Mouse (Mus musculus) layer of hippocampus, adult 9-10 months (tissue): ENCODE data around the gene Sept11.

ENCODE experiments used
- DNase-seq: peaks from one replicate; pipeline ENCODE4 v3.0.0; 2022; ENCODE audit warnings: low spot score

The Sept11 gene

GRCm38 (mm10) chr5:93095301-93095700 lies 2.1 kb downstream of the Sept11 start:
- no peak for DNase-seq

DNA sequence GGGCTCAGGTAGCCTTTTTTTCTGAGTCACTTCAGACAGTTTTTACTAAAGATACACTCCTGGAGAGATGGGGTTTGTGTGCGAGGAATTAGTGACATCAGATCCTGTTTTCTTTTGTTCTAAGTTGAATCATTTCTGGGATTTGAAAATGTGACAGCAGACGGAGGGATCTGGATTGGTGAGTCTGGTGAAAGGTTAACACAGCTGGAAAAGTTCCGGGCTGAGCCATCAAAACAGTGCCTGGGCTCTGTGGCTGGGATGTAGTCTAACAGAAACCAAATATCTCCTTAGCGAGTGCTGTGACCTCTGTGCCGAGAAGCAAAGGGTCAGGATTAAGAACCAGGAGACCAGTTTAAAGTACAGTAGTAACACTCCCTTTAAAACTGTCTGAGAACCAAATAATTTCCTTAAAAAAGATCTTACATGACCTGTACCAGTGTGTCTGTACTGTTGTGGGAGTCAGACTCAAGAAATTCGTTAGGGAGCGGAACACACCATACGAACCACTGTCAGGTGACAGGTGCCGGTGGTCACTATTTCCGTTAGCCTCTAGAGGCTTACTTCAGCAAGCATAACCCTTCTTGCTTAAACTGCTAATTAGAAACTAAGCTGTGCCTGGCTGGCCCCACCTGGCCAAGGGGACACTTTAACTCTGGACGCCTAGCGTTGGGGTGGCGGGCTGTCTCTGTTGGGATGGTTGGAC lies 4.1 kb downstream of the Sept11 start:
- DNase-seq, result no peak

GRCm38 (mm10) chr5:93098219-93098618 lies 5.0 kb downstream of the Sept11 start:
- no peak for DNase-seq

DNA sequence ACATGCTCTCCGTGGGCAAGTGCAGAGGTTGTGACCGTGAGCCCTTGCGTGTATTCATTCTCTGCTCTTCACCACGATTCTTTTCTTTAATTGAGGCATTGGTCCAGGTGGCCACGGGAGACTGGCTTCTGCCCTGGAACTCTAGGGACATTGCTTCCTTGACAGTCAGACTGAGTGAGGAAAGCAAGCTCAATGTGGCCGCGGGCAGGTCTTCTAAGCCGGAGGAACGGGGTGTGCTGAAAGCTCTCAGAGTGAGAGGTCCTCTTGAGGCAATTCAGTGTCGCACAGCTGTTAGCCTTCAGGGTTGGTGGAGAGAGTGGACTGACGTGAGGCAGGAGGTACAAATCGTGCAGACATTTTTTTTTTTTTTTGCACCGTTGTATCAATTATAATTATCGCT lies 5.6 kb downstream of the Sept11 start:
- no peak for DNase-seq

DNA sequence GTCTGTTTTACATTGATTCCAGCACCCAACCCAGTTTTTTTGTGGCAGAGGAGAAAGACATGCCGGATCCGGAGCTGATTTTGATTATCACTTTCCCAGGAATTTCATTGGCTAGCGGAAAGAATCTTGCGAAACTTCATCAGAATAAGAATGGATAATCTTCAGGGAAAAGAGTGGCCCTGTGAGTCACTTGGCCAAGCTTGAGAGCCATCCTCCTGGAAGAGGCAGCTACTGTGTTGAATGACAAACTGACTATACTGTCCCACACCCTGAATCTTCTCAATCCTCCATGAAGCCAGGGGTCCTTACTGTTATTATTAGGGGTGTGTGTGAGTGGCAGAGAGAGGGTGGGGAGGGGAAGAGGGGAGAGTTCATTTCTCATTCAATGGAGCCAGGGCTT lies 7.7 kb downstream of the Sept11 start:
- no peak for DNase-seq

DNA sequence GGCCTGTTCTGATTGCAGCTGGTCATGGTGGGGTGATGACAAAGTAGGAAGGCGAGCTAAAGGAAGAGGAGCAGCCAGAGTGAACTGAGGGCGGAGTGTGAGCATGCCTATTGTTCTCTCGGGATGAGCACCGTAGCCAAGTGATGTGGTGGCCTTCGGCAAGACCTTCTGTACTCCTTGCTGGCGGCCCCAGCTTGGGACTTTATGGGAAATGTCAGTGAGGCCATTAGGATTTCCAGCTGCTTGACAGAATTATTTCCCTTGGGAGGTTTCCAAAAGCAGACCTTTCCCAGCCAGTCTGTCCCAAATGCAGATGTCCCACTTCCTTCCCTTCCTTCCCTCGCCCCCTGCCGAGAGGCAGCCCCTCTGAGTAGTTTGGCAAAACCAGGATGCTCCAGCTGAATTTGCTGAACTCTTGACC lies 8.1 kb downstream of the Sept11 start:
- no peak for DNase-seq

DNA sequence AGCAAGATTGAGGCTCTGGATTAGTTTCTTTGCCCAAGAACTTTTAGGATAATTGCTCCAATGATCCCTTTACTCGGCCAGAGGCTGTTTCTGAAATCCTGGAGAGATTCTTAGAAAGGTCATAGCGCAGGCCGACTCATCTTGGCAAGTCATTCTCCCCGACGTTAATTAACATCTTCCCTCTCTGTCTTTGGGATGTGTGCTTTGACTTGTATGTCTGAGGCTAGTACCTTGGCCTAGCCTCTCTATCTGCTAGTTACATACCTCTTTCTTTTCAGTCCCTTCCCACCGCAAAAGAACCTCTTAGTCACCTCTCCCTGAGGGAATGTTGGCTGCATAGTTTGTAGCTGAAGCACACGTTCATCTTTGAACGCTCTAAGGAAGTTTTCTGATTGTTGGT lies 10.4 kb downstream of the Sept11 start:
- DNase-seq, result no peak

DNA sequence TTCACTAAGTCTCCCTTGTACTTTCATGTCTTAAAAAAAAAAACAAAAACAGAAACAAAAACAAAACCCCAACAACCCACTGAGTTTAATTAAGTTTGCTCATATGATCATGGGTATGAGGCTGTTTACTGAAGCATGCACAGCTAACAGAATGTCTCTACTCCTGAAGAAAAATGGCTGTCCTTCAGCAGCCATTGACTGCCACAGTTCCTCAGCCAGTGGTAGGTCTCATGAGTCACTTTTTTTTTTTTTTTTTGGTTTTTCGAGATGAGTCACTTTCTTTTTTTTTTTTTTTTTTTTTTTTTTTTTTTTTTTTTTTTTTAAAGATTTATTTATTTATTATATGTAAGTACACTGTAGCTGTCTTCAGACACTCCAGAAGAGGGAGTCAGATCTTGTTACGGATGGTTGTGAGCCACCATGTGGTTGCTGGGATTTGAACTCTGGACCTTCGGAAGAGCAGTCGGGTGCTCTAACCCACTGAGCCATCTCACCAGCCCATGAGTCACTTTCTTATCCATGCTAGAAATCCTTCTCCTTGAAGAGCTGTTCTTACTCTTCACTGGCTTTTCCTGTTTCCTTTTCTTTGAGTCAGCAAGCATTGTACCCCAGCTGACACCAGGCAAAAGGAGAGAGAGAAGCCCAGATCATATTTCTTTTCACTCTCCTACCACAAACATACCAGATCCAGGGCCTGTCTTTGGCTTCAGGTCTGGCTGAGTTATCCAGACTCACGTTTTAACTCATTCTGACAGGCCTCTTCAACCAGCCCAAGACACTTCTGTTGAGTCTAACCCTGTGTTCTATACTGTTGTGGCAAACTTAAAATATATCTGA lies 12.0 kb downstream of the Sept11 start:
- no peak for DNase-seq

GRCm38 (mm10) chr5:93106048-93106447 lies 12.8 kb downstream of the Sept11 start:
- no peak for DNase-seq

- DNase-seq, result no peak
Observed at GRCm38 (mm10) chr5:93108703-93109102, 15.5 kb downstream of the Sept11 start.

DNA sequence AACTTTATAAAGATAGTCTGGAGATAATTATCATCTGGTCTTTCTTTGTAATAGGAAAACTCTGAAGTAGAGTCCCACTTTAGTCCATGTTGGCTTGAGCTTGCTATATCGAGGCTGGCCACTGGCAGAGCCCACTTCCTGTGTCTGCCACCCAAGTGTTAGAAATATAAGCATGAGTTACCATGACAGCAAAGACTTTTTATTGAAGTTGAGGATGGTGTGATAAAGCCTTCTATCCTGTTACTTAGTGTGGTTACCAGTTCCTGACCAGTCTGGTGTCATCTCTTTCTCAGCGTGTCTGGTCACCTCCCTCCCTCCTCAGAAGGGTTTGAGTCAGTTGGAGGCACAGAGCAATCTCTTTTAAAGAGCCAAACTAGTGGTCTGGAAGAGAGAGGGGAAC lies 16.3 kb downstream of the Sept11 start:
- no peak for DNase-seq

DNA sequence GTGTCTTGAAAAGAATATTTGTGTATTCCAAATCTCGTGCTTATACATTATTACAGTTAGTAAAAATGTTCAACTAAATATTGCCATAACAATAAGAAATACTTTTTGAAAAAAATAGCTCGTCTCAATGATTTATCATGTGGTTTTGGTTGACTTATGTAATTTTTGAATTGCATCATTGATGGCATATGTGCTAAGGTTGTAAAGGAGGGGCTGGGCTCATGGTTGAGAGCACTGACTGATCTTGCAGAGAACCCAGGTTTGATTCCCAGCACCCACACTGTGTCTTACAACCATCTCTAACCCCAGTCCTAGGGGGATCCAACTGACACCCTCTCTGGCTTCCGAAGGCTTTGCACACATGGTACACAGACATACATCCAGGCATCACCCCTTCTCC lies 19.1 kb downstream of the Sept11 start:
- DNase-seq, result no peak

GRCm38 (mm10) chr5:93113517-93113916 lies 20.3 kb downstream of the Sept11 start:
- DNase-seq, result no peak

DNA sequence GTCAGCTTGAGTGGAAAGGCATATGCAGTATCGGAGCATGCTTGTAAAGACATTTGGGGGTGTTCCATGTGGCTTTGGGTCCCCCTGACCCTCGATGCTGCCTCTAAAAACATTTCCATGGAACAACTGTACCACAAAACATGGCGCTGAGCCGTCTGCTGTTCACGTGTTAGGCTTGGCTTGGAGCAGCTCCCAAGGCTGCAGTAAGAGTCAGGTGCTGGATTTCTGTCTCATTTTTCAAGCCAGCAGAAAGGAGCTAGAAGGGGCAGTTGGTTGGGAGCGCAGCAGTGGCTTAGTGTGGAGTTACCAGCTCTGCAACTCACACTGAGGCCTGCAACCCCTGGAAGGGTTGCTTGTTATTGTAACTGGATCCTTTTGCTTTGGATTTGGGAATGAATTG lies 21.3 kb downstream of the Sept11 start:
- no peak for DNase-seq

DNA sequence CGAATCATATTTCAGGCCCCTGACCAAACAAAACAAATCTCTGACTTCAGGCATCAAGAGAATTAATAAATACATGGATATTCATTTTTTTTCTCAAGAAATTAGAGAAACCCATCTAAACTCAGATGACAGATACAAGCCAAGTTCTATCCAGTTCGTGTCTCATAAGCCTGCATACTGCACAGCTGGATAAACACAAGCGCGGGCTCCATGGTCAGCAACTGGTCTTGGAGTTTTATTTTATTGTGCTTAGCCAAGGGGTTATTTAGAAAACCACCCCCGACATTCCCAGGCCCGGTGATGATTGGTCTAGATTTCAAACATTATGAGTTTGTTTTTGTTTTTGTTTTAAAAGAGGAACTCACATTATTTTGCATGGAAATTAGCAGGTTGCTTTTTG lies 21.8 kb downstream of the Sept11 start:
- no peak for DNase-seq

GRCm38 (mm10) chr5:93115854-93116253 lies 22.6 kb downstream of the Sept11 start:
- DNase-seq, result no peak

- no peak for DNase-seq
Observed at GRCm38 (mm10) chr5:93117648-93118047, 24.4 kb downstream of the Sept11 start.

GRCm38 (mm10) chr5:93121660-93122059 lies 28.4 kb downstream of the Sept11 start:
- no peak for DNase-seq

GRCm38 (mm10) chr5:93124031-93124826 lies 31.0 kb downstream of the Sept11 start:
- DNase-seq, result no peak

- no peak for DNase-seq
Observed at GRCm38 (mm10) chr5:93125325-93125724, 32.1 kb downstream of the Sept11 start.

- DNase-seq, result no peak
Observed at GRCm38 (mm10) chr5:93126222-93126929, 33.1 kb downstream of the Sept11 start.

DNA sequence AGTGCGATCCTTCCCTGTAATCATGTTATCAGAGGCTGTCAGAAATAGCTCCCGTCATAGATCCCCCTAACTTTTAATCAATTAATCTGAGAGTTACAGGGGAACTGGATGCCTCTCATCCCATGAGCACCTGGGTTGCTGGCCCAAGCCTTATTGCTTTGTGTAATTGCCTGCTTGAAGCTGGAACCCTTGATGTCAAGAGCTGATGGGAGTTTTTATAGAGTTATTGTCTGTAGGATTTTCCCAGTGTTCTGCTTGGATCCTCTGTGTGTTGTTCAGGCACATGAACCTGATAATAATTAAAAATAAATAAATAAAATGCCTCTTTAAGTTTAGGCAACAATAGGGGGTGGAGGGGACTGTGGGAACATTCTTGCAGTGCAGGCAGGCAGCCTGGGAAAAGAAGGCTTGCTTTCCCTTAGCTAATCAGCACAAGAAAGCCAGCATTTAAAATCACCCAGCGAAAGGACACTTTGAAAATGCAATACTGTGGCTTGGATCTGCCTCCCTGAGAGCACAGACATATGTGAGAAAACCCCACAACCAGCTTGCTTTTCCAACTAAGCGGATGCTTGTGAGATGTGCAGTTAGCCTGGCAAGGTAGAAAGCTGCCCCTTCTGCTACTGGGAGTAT lies 33.8 kb downstream of the Sept11 start:
- no peak for DNase-seq
